Mouse (Mus musculus) limb, embryonic 11.5 days (tissue): ENCODE results near the gene Unc79. TPM values are rescaled to one million over a fixed set of nuclear protein-coding genes. Genes with fewer than 3 reads are reported as not detected.

ENCODE experiments used
- ATAC-seq: fragments of 200-750 bp; cut with Nextera tagmentation; 2 replicates; pipeline ENCODE4 v1.8.0; 2017; ENCODE audit warnings: low read depth; ENCODE audit not compliant: insufficient number of reproducible peaks, low FRiP score, low TSS enrichment
- DNase-seq: peaks from one replicate; pipeline ENCODE4 v3.0.0-alpha.2; 2015; ENCODE audit warnings: low spot score
- H3K27ac ChIP-seq: fragments of 300-500 bp; sonication (generic); replicated peaks from 2 replicates; pipeline ENCODE4 v1.5.1; 2014; ENCODE audit warnings: low read depth, mild to moderate bottlenecking, low read length
- H3K27me3 ChIP-seq: fragments of 300-500 bp; sonication (generic); 2 replicates; pipeline ENCODE4 v1.6.1; 2014; ENCODE audit warnings: mild to moderate bottlenecking, low read length, mixed read lengths; ENCODE audit not compliant: control insufficient read depth, insufficient read depth
- H3K36me3 ChIP-seq: fragments of 300-500 bp; sonication (generic); 2 replicates; pipeline ENCODE4 v1.6.1; 2014; ENCODE audit warnings: mild to moderate bottlenecking, low read length, moderate library complexity, mixed read lengths; ENCODE audit not compliant: control insufficient read depth, insufficient read depth
- H3K4me1 ChIP-seq: fragments of 300-500 bp; sonication (generic); 2 replicates; pipeline ENCODE4 v1.6.1; 2014; ENCODE audit warnings: low read length, mixed read lengths; ENCODE audit not compliant: control insufficient read depth, insufficient read depth
- H3K4me2 ChIP-seq: fragments of 300-500 bp; sonication (generic); 2 replicates; pipeline ENCODE4 v1.6.1; 2014; ENCODE audit warnings: low read depth, mild to moderate bottlenecking, moderate library complexity; ENCODE audit not compliant: severe bottlenecking
- H3K4me3 ChIP-seq: fragments of 300-500 bp; sonication (generic); 2 replicates; pipeline ENCODE4 v1.5.1; 2014; ENCODE audit warnings: low read depth, low read length
- H3K9ac ChIP-seq: fragments of 300-500 bp; sonication (generic); 2 replicates; pipeline ENCODE4 v1.6.1; 2014; ENCODE audit warnings: mild to moderate bottlenecking, low read length
- H3K9me3 ChIP-seq: fragments of 300-500 bp; sonication (generic); 2 replicates; pipeline ENCODE4 v1.6.1; 2016; ENCODE audit warnings: low read length; ENCODE audit not compliant: control insufficient read depth
- WGBS: fragments of 180-500 bp; shearing (Covaris S2); extraction: QIAGEN DNeasy Blood & Tissue Kit; methylation state at CpG from one replicate; pipeline ENCODE4 v1.1.7; 2014; 5-methylcytosine and 5-hydroxymethylcytosine counted together
- polyA plus RNA-seq: library from polyadenylated mRNA; unstranded; fragments of >200 nt; fragmentation: Nextera tagmentation; extraction: Ambion mirVana; gene quantifications from 2 replicates; pipeline ENCODE4 v1.2.1, GENCODE M21; 2014

Gene Unc79
- 0.16 TPM in 1 of 2 replicates, not detected in the other for polyA plus RNA-seq

- peak; percentile 47 for DNase-seq
- peaks cover 27% of the 10 kb centered on the region for H3K27me3 ChIP-seq
- no peak within 1 kb of the TSS for H3K9ac ChIP-seq
- H3K9me3 ChIP-seq = no peaks in the 10 kb centered on the region
- peak within 1 kb of the TSS; percentile 24 for H3K4me3 ChIP-seq
- no peak within 1 kb of the TSS for H3K27ac ChIP-seq
- H3K4me1 ChIP-seq = peaks cover 9% of the 10 kb centered on the region
- peak within 1 kb of the TSS; percentile 57 for H3K4me2 ChIP-seq
- H3K36me3 ChIP-seq = no peaks in the 10 kb centered on the region
- ATAC-seq = peak; percentile 35; the same call in 1 of the 2 replicates
- WGBS = under 1% methylated on average over 48 of the region's 48 CpGs
These were observed at the start of gene Unc79 for GRCm38 (mm10) chr12:102948778-102949394. TSS of gene Unc79 (plus strand) at chr12:102948859.

DNA sequence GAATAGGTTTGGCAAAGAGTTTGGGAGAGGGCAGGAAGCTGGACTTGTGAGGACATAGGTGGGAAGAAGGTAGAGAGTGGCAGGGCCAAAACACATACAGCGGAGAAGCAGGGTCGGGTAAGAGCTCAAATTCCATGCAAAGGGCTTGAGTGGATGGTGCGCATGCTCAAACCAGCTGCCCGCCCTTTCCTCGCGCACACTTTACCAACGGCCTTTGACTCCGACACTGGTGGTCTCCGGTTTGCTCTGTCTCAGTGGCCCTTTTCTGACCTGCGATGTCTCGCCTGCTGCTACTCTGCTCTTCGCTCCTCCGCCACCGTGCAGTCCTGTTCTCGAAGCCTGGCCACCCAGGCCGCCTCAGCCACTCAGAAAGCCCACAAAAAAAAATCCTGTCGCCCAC is 49.6 kb upstream of the Unc79 start, which contains the start of gene Cox8c:
TSS of gene Cox8c (plus strand) at position 226 of the 400 bp plus-strand sequence.
- H3K4me3 ChIP-seq = no peak within 1 kb of the TSS
- H3K27ac ChIP-seq = no peak within 1 kb of the TSS
- H3K4me2 ChIP-seq = no peak within 1 kb of the TSS
- H3K9ac ChIP-seq = no peak within 1 kb of the TSS
- no peak for DNase-seq
- H3K27me3 ChIP-seq = no peaks in the 10 kb centered on the region
- no peak for ATAC-seq
- no peaks in the 10 kb centered on the region for H3K4me1 ChIP-seq
- WGBS = 89% methylated on average over 17 of the region's 17 CpGs
- H3K36me3 ChIP-seq = no peaks in the 10 kb centered on the region
- no peaks in the 10 kb centered on the region for H3K9me3 ChIP-seq

- H3K4me1 ChIP-seq = no peaks in the 10 kb centered on the region
- no peak overlapping the region for H3K27ac ChIP-seq
- H3K9ac ChIP-seq = no peak overlapping the region
- H3K9me3 ChIP-seq = no peaks in the 10 kb centered on the region
- WGBS = 43% methylated on average over 3 of the region's 3 CpGs
- no peak overlapping the region for H3K4me3 ChIP-seq
- H3K27me3 ChIP-seq = no peaks in the 10 kb centered on the region
- DNase-seq (no peak), ATAC-seq (no peak)
- H3K4me2 ChIP-seq = no peak overlapping the region
- no peaks in the 10 kb centered on the region for H3K36me3 ChIP-seq
These were observed 40.5 kb upstream of the Unc79 start for GRCm38 (mm10) chr12:102908191-102908590.

GRCm38 (mm10) chr12:102916073-102916472 is 32.6 kb upstream of the Unc79 start:
- Histone ChIP-seq H3K4me3 (no peak overlapping the region), H3K27ac (no peak overlapping the region), H3K4me1 (no peaks in the 10 kb centered on the region), H3K9me3 (no peaks in the 10 kb centered on the region), H3K27me3 (peaks cover 2% of the 10 kb centered on the region; the same call in 1 of the 2 replicates), H3K4me2 (no peak overlapping the region), H3K36me3 (no peaks in the 10 kb centered on the region), H3K9ac (no peak overlapping the region)
- peak; percentile 67; the same call in 1 of the 2 replicates for ATAC-seq
- DNase-seq = peak; percentile 34
- 19% methylated on average over 2 of the region's 2 CpGs for WGBS

DNA sequence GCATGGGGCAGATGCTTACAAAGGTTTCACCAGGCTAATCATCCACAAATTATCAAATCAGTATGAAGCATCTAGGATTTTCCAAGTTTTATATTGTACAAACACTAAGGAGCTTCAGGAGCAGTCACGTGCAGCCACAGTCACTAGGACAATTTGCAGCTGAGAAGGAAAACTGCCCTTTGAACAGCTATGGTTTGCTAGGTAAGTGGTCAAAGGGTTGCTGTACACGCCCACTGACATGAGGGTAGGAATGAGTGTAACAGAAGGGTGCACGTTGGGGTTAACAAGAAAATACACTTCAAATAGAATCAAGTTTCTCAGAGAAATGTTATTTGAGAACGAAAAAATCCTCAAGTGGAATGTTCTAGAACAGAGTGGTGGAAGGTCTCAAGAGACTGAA is 18.9 kb upstream of the Unc79 start:
- ATAC-seq (no peak), DNase-seq (no peak)
- 84% methylated on average over 4 of the region's 4 CpGs for WGBS
- H3K9ac ChIP-seq = no peak overlapping the region
- no peaks in the 10 kb centered on the region for H3K4me1 ChIP-seq
- H3K9me3 ChIP-seq = no peaks in the 10 kb centered on the region
- no peak overlapping the region for H3K4me2 ChIP-seq
- H3K36me3 ChIP-seq = no peaks in the 10 kb centered on the region
- H3K4me3 ChIP-seq = no peak overlapping the region
- no peaks in the 10 kb centered on the region for H3K27me3 ChIP-seq
- no peak overlapping the region for H3K27ac ChIP-seq

DNA sequence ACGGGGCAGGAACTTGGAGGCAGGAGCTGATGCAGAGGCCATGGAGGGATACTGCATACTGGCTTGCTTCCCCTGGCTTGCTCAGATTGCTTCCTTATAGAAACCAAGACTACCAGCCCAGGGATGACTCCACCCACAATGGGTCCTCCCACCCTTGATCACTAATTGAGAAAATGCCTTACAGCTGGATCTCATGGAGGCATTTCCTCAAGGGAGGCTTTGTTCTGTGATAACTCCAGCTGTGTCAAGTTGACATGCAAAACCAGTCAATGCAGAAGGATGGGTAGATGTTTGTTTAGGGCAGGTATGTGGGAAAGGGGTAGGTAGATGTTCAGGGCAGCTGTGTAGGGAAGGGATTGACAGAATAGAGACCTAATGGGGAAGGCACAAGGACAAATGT is 18.3 kb upstream of the Unc79 start:
- Histone ChIP-seq H3K4me2 (no peak overlapping the region), H3K36me3 (no peaks in the 10 kb centered on the region), H3K27me3 (no peaks in the 10 kb centered on the region), H3K27ac (no peak overlapping the region), H3K4me1 (no peaks in the 10 kb centered on the region), H3K9me3 (no peaks in the 10 kb centered on the region), H3K4me3 (no peak overlapping the region), H3K9ac (no peak overlapping the region)
- ATAC-seq = no peak
- no peak for DNase-seq
- 84% methylated on average over 1 of the region's 1 CpGs for WGBS

DNA sequence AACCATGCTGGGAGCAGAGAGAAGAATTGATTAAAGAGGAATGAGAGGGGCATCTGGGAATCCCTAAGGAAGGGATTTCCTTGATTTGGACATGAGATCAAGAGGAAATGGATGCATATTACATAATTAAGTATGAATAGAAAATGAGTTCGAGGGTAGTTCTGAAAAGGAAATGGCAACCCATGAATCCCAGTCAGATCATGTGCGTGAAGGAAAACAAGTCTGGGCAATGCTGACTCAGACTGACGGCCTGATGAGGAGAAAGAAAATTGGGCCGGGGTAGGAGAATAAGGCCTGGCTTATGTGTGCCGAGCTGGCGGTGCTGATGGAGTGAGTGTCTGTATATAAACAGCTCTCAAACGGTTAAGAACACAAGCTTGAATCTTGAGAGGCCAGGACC is 17.9 kb upstream of the Unc79 start:
- Histone ChIP-seq H3K9ac (no peak overlapping the region), H3K27me3 (no peaks in the 10 kb centered on the region), H3K36me3 (no peaks in the 10 kb centered on the region), H3K27ac (no peak overlapping the region), H3K4me1 (no peaks in the 10 kb centered on the region), H3K4me3 (no peak overlapping the region), H3K9me3 (no peaks in the 10 kb centered on the region), H3K4me2 (no peak overlapping the region)
- WGBS = 82% methylated on average over 7 of the region's 7 CpGs
- ATAC-seq (no peak), DNase-seq (no peak)

- DNase-seq = no peak
- no peak for ATAC-seq
- WGBS = 63% methylated on average over 1 of the region's 1 CpGs
- Histone ChIP-seq H3K27me3 (no peaks in the 10 kb centered on the region), H3K4me3 (no peak overlapping the region), H3K27ac (no peak overlapping the region), H3K4me1 (no peaks in the 10 kb centered on the region), H3K9ac (no peak overlapping the region), H3K36me3 (no peaks in the 10 kb centered on the region), H3K9me3 (no peaks in the 10 kb centered on the region), H3K4me2 (no peak overlapping the region)
These were observed 12.8 kb upstream of the Unc79 start for GRCm38 (mm10) chr12:102935892-102936291.

GRCm38 (mm10) chr12:102945571-102945970 is 3.1 kb upstream of the Unc79 start:
- ATAC-seq (no peak), DNase-seq (no peak)
- H3K4me1 ChIP-seq = peaks cover 9% of the 10 kb centered on the region
- H3K9me3 ChIP-seq = no peaks in the 10 kb centered on the region
- H3K9ac ChIP-seq = no peak overlapping the region
- H3K27me3 ChIP-seq = peaks cover 27% of the 10 kb centered on the region
- H3K36me3 ChIP-seq = no peaks in the 10 kb centered on the region
- 96% methylated on average over 1 of the region's 1 CpGs for WGBS
- H3K27ac ChIP-seq = no peak overlapping the region
- H3K4me2 ChIP-seq = no peak overlapping the region
- H3K4me3 ChIP-seq = no peak overlapping the region
